ENCODE assay signal across 12 mouse cellular contexts in the genomic region with DNA sequence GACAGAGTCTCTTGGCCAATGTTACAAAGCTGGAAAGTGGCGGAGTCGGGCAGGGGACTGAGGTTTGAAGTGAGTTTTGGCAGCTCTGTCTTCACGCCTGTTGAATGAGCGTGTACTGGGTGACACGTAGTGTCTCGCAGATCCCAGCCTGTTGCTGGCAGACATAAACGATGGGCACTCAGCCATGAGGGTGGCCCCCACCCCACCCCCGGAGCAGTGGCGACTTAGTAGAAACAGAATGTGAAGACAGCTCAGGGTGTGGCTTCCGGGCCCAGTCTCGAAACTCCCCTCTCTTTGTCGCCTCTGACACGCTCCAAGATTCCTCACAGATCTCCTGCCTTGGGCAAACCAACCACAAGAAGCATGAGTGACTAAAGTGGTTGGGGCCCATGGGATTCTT. TPM values are rescaled to one million over a fixed set of nuclear protein-coding genes. Genes with fewer than 3 reads are reported as not detected.
DNase-seq lines count a peak whose midpoint lies in the region; ATAC-seq lines count a peak whose summit lies in the region.
"Had no signal": no experiment of that assay in that cellular context is flagged by ENCODE, and none has a peak within 500 bp of the region (broad histone marks: within the 10 kb centered on the region; RNA-seq: fewer than 3 reads in every experiment).

No protein-coding gene starts in this region.

- no peak overlapping the region for H3K4me3 ChIP-seq in forebrain, embryonic 13.5 days
- H3K4me3 ChIP-seq in forebrain, embryonic 11.5 days (ENCODE audit: low read depth, low read length) = no peak overlapping the region
- H3K4me3 ChIP-seq: liver, embryonic 13.5 days had no signal

- peaks cover 22% of the 10 kb centered on the region for H3K4me1 ChIP-seq in forebrain, embryonic 13.5 days
- peaks cover under 1% of the 10 kb centered on the region; the same call in 1 of the 2 replicates for H3K4me1 ChIP-seq in forebrain, embryonic 11.5 days (replicated peaks; ENCODE audit: control insufficient read depth, insufficient read depth, low read length)

- H3K9me3 ChIP-seq in forebrain, embryonic 13.5 days (replicated peaks) = no peaks in the 10 kb centered on the region
- no peaks in the 10 kb centered on the region for H3K9me3 ChIP-seq in forebrain, embryonic 11.5 days (ENCODE audit: control insufficient read depth, low read length)
- H3K9me3 ChIP-seq: liver, embryonic 13.5 days had no signal

- H3K9ac ChIP-seq in forebrain, embryonic 13.5 days = no peak overlapping the region
- no peak overlapping the region for H3K9ac ChIP-seq in forebrain, embryonic 11.5 days (ENCODE audit: low read length)
- H3K9ac ChIP-seq: liver, embryonic 13.5 days had no signal

- H3K27ac ChIP-seq in forebrain, embryonic 13.5 days = no peak overlapping the region
- no peak overlapping the region for H3K27ac ChIP-seq in forebrain, embryonic 11.5 days (ENCODE audit: low read depth, low read length)
- H3K27ac ChIP-seq: liver, embryonic 13.5 days had no signal

- peaks cover 7% of the 10 kb centered on the region; the same call in 1 of the 2 replicates for H3K27me3 ChIP-seq in forebrain, embryonic 13.5 days
- H3K27me3 ChIP-seq in forebrain, embryonic 11.5 days (ENCODE audit: control insufficient read depth, insufficient read depth, low read length) = no peaks in the 10 kb centered on the region
- H3K27me3 ChIP-seq: liver, embryonic 13.5 days had no signal

- no peak overlapping the region for H3K4me2 ChIP-seq in forebrain, embryonic 13.5 days
- no peak overlapping the region for H3K4me2 ChIP-seq in forebrain, embryonic 11.5 days (ENCODE audit: low read depth, low read length, severe bottlenecking)
- H3K4me2 ChIP-seq: liver, embryonic 13.5 days had no signal

- DNase-seq in forebrain, embryonic 11.5 days (ENCODE audit: low spot score) = no peak
- peak; percentile 80 for DNase-seq in 3134 (ENCODE audit: extremely low read depth, insufficient read length, low spot score)
- DNase-seq in gastrocnemius, postnatal 14 days = peak; percentile 56
- peak; percentile 80 to 89 for DNase-seq in lung, adult 18-20 months
- DNase-seq in embryo, embryonic 11 days = no peak
- DNase-seq in kidney, adult 8-10 months = no peak
- DNase-seq: B cell, adult 2 months; cerebellum, adult 18-20 months; liver, embryonic 13.5 days; spleen, adult 18-20 months had no signal

- no peaks in the 10 kb centered on the region for H3K36me3 ChIP-seq in forebrain, embryonic 13.5 days (ENCODE audit: poor library complexity, severe bottlenecking)
- no peaks in the 10 kb centered on the region for H3K36me3 ChIP-seq in forebrain, embryonic 11.5 days (ENCODE audit: control insufficient read depth, insufficient read depth, low read length)
- H3K36me3 ChIP-seq: liver, embryonic 13.5 days had no signal

- WGBS in forebrain, embryonic 13.5 days = 57% methylated on average over 13 of the region's 13 CpGs
- 79% methylated on average over 13 of the region's 13 CpGs for WGBS in forebrain, embryonic 11.5 days

- intact Hi-C loops in gastrocnemius, postnatal 14 days (cut with DNase I; ENCODE audit: low total_unique reads) = loop anchor here (5.0 kb wide), 1 partner anchor 39 kb away; no protein-coding TSS in a partner anchor

- peak; percentile 29; the same call in 1 of the 2 replicates for ATAC-seq in forebrain, embryonic 13.5 days
- ATAC-seq in forebrain, embryonic 11.5 days (replicated peaks; ENCODE audit: low FRiP score) = no peak
- no peak for ATAC-seq in erythroblast, adult 5-6 weeks (replicated peaks; ENCODE audit: low FRiP score, poor library complexity, severe bottlenecking)

RNA-seq across cellular contexts. Expression of a gene that starts 45.9 kb away (rescaled TPM):
- polyA plus RNA-seq in forebrain, embryonic 13.5 days (2015; fragmentation: Nextera tagmentation; extraction: Ambion mirVana) = 10.8 and 12.9 TPM in 2 replicates
- 35.0 and 35.2 TPM in 2 replicates for polyA plus RNA-seq in forebrain, embryonic 11.5 days (2014; fragmentation: Nextera tagmentation; extraction: Ambion mirVana)
- 10 to 100 TPM; 50.0 to 57.7 TPM for total RNA-seq in gastrocnemius, postnatal 14 days (2021)
- 2.3 and 3.1 TPM in 2 replicates for total RNA-seq in erythroblast, adult 5-6 weeks (2015; ENCODE audit: low replicate concordance)
- total RNA-seq in erythroblast, adult 5-6 weeks (2017; ENCODE audit: low replicate concordance) = 0.68 and 2.1 TPM in 2 replicates

Comparison
In these comparisons a context has a peak if more than half of its experiments do, and no peak if none do; other contexts are left out.
1. DNase-seq: peak in 3134 (single experiment), gastrocnemius, postnatal 14 days (single experiment) and lung, adult 18-20 months (2 of 2); none in forebrain, embryonic 11.5 days (single experiment), embryo, embryonic 11 days (single experiment) and kidney, adult 8-10 months (0 of 2).
2. RNA of a gene that starts 45.9 kb away (total RNA-seq): 50.0 to 57.7 TPM in gastrocnemius, postnatal 14 days; 0.68 to 3.1 TPM in erythroblast, adult 5-6 weeks; every median in the first group is over 10 times any median in the second.